Mouse (Mus musculus) olfactory bulb, adult 2 months (tissue): ENCODE data around the gene Cope. TPM values are rescaled to one million over a fixed set of nuclear protein-coding genes. Genes with fewer than 3 reads are reported as not detected.

ENCODE experiments used
- H3K27ac ChIP-seq: fragments of 200-500 bp; 2 replicates; pipeline ENCODE4 v1.5.1; 2012; ENCODE audit warnings: low read depth, low read length; ENCODE audit not compliant: insufficient read depth
- H3K4me1 ChIP-seq: fragments of 200-500 bp; 2 replicates; pipeline ENCODE4 v1.6.1; 2012; ENCODE audit warnings: low read length; ENCODE audit not compliant: control insufficient read depth, insufficient read depth
- H3K4me3 ChIP-seq: fragments of 200-500 bp; 2 replicates; pipeline ENCODE4 v1.5.1; 2012; ENCODE audit warnings: mild to moderate bottlenecking, low read depth, low read length, moderate library complexity; ENCODE audit not compliant: insufficient read depth
- CTCF ChIP-seq: fragments of 200-500 bp; IDR thresholded peaks from 2 replicates; pipeline ENCODE4 v1.5.1; 2012; ENCODE audit warnings: low read depth, mild to moderate bottlenecking, low read length, moderate library complexity; ENCODE audit not compliant: insufficient read depth
- POLR2A ChIP-seq: fragments of 200-500 bp; IDR thresholded peaks from 2 replicates; pipeline ENCODE4 v1.6.1; 2012; ENCODE audit warnings: mild to moderate bottlenecking, low read depth, low read length, moderate library complexity; ENCODE audit not compliant: insufficient read depth
- WGBS: fragments of 180-500 bp; shearing (Covaris S2); methylation state at CpG from one replicate; pipeline ENCODE4 v1.1.7; 2018; 5-methylcytosine and 5-hydroxymethylcytosine counted together
- polyA plus RNA-seq: library from polyadenylated mRNA; stranded (reverse); fragments of >200 nt; gene quantifications from 2 replicates; pipeline ENCODE4 v1.2.4, GENCODE M21; 2012; ENCODE audit warnings: low replicate concordance; ENCODE audit not compliant: missing spikeins, insufficient read depth, insufficient read length

Gene Cope
- polyA plus RNA-seq, 1 experiment, result not detected

GRCm38 (mm10) chr8:70293988-70294405, 8.3 kb upstream of the Cope start:
- Histone ChIP-seq H3K27ac (no peak overlapping the region), H3K4me1 (no peaks in the 10 kb centered on the region), H3K4me3 (no peak overlapping the region)
- no peak for TF ChIP-seq POLR2A
- no peak for TF ChIP-seq CTCF
- WGBS, result 63% methylated on average over 5 of the region's 5 CpGs

- TF ChIP-seq POLR2A (no peak), CTCF (no peak)
- Histone ChIP-seq H3K27ac (no peak overlapping the region), H3K4me3 (no peak overlapping the region), H3K4me1 (peaks cover 9% of the 10 kb centered on the region)
- 82% methylated on average over 3 of the region's 3 CpGs for WGBS
Observed at GRCm38 (mm10) chr8:70300881-70301280, 1.4 kb upstream of the Cope start.

- 3% methylated on average over 16 of the region's 16 CpGs for WGBS
Observed at GRCm38 (mm10) chr8:70302901-70303300, 583 bp downstream of the Cope start.

GRCm38 (mm10) chr8:70309311-70309710, 7.0 kb downstream of the Cope start:
- no peak overlapping the region for H3K4me3 ChIP-seq
- peaks cover 2% of the 10 kb centered on the region; the same call in 1 of the 2 replicates for H3K4me1 ChIP-seq
- TF ChIP-seq POLR2A, result no peak
- peak; percentile 54; the same call in 1 of the 2 replicates for TF ChIP-seq CTCF
- H3K27ac ChIP-seq, result no peak overlapping the region
- 17% methylated on average over 2 of the region's 2 CpGs for WGBS

More at GRCm38 (mm10) chr8:70302901-70303300, 583 bp downstream of the Cope start:
- Histone ChIP-seq H3K27ac (0 out of 2 replicates have a peak overlapping the region, but pooled peaks have one; percentile 32), H3K4me3 (peak overlapping the region; percentile 92), H3K4me1 (peaks cover 9% of the 10 kb centered on the region)
- TF ChIP-seq CTCF (no peak), POLR2A (no peak)

- Histone ChIP-seq H3K27ac (no peak overlapping the region), H3K4me1 (peaks cover 15% of the 10 kb centered on the region), H3K4me3 (no peak overlapping the region)
- 53% methylated on average over 2 of the region's 2 CpGs for WGBS
- no peak for TF ChIP-seq POLR2A
- TF ChIP-seq CTCF, result no peak
Observed at GRCm38 (mm10) chr8:70313399-70313798, 11.1 kb downstream of the Cope start.

GRCm38 (mm10) chr8:70315624-70316510, 13.5 kb downstream of the Cope start, which contains the start of gene Cers1:
TSS of gene Cers1 (plus strand) at chr8:70315775.
- TF ChIP-seq POLR2A (peak; percentile 73; the same call in 1 of the 2 replicates), CTCF (no peak)
- Histone ChIP-seq H3K27ac (peak within 1 kb of the TSS; percentile 87), H3K4me3 (peak within 1 kb of the TSS; percentile 85), H3K4me1 (peaks cover 17% of the 10 kb centered on the region)
- 2% methylated on average over 66 of the region's 66 CpGs for WGBS

GRCm38 (mm10) chr8:70316511-70317504, 14.5 kb downstream of the Cope start:
- Histone ChIP-seq H3K4me1 (peaks cover 17% of the 10 kb centered on the region), H3K4me3 (peak overlapping the region; percentile 85), H3K27ac (peak overlapping the region; percentile 87)
- 5% methylated on average over 15 of the region's 15 CpGs for WGBS
- TF ChIP-seq CTCF, result no peak
- TF ChIP-seq POLR2A, result no peak; the same call in 1 of the 2 replicates

GRCm38 (mm10) chr8:70317872-70318271, 15.6 kb downstream of the Cope start:
- Histone ChIP-seq H3K4me1 (peaks cover 21% of the 10 kb centered on the region), H3K27ac (peak overlapping the region; percentile 8), H3K4me3 (peak overlapping the region; percentile 85; the same call in 1 of the 2 replicates)
- TF ChIP-seq POLR2A (no peak), CTCF (no peak)
- WGBS, result 67% methylated on average over 5 of the region's 5 CpGs
